Mouse (Mus musculus): ENCODE measurements at regions not wholly inside any gene's neighbourhood (a gene's known extent, or its start where the extent isn't known, plus 50 kb on each side); places are given as distances from the start of the nearest gene placed in this dataset.

DNA sequence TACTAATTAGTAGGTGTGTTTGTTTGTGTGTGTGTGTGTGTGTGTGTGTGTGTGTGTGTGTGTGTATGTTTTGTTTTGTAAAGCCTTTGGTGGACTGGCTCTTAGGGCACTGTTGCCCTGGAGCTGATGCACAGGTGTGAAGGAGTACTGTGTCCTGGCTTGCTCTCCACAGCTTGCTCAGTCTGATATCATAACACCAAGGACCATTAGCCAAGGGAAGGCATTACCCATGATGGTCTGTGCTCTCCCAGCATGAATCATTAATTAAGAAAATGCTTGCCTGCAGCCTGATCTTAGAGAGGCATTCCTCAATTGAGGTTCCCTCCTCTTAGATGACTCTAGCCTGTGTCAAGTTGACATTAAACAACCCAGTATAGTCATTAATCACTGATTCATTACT, 54.7 kb downstream of the Spry2 start:
- DNase-seq = no peak
- intact Hi-C loops (cut with DNase I) = no loop called here

GRCm38 (mm10) chr14:105837533-105837932, 59.1 kb downstream of the Spry2 start:
- no peak for DNase-seq
- intact Hi-C loops (cut with DNase I) = no loop called here

DNA sequence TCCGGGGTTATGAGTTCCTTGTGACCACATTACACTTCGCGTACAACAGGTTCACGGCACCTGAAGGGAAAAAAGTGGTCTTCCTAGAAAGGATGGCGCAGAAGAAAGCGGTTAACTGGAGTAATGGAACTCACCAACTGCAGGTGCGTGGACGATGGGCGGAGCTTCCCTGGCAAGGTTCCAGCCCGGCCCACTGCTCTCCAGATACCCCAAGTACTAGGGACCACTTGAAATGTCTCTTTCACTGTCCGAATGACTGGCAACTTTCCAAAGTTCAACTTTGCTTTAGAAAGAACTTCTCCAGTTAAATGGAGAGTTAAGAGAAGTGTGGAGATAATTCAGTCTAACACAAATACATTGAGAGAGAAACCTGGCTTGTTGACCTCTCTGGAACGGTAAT, 65.9 kb downstream of the Spry2 start:
- intact Hi-C loops (cut with DNase I) = no loop called here
- no peak for DNase-seq

- DNase-seq = no peak
- intact Hi-C loops (cut with DNase I) = no loop called here
Observed at GRCm38 (mm10) chr14:105830301-105830700, 66.3 kb downstream of the Spry2 start.

DNA sequence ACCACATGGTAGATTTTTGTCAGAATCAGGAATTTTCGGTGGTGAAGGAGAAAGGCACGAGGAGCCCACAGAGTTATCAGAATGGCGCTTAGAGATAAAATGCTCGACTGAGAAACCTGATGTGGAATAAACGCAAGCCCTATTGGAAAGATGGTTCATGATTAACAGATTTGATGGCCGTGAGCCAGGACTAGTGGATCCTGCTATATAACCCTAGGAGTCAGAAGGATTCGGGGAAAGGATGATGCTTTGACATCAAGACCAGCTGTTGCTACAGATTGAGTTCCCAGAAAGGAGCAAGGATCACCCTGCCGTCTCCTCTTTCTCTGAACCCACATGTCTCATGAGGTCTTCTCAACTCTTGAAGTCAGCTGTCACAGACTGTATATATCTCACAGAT, 73.5 kb downstream of the Spry2 start:
- intact Hi-C loops (cut with DNase I) = no loop called here
- no peak for DNase-seq

- DNase-seq = no peak
- intact Hi-C loops (cut with DNase I) = no loop called here
Observed at GRCm38 (mm10) chr14:105822653-105823052, 74.0 kb downstream of the Spry2 start.

DNA sequence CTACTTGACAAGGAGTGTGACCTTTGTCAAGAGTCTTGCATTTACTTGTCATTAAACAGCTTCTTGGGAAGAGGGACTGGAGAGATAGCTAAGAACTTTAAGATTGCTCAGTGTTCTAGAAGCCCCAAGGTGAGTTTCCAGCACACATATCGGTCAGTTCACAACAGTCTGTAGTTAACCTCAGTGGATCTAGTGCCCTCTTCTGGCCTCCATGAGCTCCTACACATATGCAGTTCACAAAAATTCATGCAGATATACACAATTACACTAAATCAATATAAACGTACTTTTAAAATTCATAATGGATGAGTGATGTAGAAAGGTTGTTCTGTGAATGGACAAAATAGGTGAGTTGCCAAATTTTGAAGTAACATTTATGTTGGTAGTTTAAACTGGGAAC, 77.1 kb downstream of the Spry2 start:
- DNase-seq = no peak
- intact Hi-C loops (cut with DNase I) = no loop called here

DNA sequence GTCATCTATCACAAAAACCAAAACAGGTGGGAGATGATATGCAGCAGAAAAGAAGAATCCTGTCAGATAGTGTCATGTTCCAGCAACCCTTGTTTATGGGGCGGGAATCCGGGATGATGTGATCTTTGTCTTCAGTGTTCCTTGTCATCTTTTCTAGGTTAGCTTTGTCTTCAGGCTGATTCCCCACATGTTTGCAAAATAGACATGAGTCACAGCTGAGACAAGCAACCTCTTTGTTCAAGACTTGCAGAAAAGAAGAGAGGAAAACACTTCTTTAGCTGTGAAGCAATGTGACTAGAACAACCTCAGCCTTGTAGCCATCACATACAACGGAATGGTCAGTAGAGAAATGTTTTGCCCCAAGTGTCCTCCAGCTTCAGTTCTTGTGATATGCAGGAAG, 77.8 kb downstream of the Spry2 start:
- intact Hi-C loops (cut with DNase I) = no loop called here
- DNase-seq = no peak

GRCm38 (mm10) chr14:105817481-105817880, 79.1 kb downstream of the Spry2 start:
- DNase-seq = no peak
- intact Hi-C loops (cut with DNase I) = no loop called here

GRCm38 (mm10) chr14:105815827-105816226, 80.8 kb downstream of the Spry2 start:
- DNase-seq = no peak
- intact Hi-C loops (cut with DNase I) = no loop called here

GRCm38 (mm10) chr14:105815281-105815680, 81.3 kb downstream of the Spry2 start:
- no peak for DNase-seq
- intact Hi-C loops (cut with DNase I) = no loop called here

- intact Hi-C loops (cut with DNase I) = no loop called here
- DNase-seq = no peak
Observed at GRCm38 (mm10) chr14:105813661-105814060, 83.0 kb downstream of the Spry2 start.

- intact Hi-C loops (cut with DNase I) = no loop called here
- DNase-seq = no peak
Observed at GRCm38 (mm10) chr14:105813097-105813496, 83.5 kb downstream of the Spry2 start.

DNA sequence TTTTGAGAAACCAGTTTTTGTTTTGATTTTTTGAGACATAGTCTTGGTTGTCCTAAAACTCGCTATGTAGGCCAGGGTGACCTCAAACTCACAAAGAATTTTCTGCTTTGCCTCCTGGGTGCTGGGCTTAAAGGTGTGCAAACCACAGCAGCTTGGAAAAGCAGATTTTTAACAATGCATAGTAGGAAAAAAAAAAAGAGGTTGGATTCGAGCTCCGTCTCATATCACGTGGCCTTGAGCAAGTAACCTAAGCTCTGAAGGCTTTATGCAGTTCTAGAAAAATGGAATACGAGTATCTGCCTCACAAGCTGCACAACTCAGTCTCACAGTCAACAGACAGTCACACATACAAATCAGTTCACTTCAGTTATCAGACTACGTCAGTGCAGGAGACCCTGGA, 90.9 kb downstream of the Spry2 start:
- no peak for DNase-seq
- intact Hi-C loops (cut with DNase I) = no loop called here

DNA sequence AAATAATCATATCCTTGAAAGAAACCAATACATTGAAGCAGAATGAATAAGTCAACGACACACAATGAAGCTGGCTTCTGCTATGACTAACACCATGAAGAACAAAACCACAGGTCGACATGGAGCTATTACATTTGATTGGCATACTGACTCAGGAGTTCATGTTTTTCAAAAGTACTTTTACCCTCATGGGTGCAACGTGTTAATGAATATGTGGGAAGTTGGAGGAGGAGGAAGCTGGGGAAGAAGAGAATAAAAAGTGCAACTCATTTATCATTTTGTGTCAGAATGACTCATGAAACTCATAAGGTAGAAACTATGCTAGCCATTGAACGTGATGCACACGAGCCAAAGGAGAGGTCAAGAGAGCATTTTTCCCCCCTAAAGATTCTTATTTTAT, 91.3 kb downstream of the Spry2 start:
- intact Hi-C loops (cut with DNase I) = no loop called here

GRCm38 (mm10) chr14:105804761-105805160, 91.9 kb downstream of the Spry2 start:
- DNase-seq = no peak
- intact Hi-C loops (cut with DNase I) = no loop called here

More for the DNA sequence above, 91.3 kb downstream of the Spry2 start:
- DNase-seq = no peak

DNA sequence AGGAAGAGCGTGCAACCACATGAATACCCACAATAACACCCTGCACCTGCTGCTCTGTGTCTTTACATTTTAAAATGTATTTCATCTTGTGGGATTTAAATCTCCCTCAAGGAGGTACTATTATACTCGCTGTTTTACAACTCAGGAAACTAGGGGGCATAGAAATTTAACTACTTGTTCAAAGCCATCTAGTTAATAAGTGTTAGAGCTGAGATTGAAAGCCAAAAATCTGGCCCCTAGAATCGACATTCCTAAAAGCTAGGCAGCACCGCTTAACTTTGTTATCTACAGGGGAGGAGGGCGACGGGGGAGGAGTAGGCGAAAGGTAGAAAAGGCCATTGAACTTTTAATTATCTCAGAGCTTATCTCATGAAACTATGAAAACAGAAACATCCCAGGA, 93.3 kb downstream of the Spry2 start:
- intact Hi-C loops (cut with DNase I) = no loop called here
- DNase-seq = no peak

DNA sequence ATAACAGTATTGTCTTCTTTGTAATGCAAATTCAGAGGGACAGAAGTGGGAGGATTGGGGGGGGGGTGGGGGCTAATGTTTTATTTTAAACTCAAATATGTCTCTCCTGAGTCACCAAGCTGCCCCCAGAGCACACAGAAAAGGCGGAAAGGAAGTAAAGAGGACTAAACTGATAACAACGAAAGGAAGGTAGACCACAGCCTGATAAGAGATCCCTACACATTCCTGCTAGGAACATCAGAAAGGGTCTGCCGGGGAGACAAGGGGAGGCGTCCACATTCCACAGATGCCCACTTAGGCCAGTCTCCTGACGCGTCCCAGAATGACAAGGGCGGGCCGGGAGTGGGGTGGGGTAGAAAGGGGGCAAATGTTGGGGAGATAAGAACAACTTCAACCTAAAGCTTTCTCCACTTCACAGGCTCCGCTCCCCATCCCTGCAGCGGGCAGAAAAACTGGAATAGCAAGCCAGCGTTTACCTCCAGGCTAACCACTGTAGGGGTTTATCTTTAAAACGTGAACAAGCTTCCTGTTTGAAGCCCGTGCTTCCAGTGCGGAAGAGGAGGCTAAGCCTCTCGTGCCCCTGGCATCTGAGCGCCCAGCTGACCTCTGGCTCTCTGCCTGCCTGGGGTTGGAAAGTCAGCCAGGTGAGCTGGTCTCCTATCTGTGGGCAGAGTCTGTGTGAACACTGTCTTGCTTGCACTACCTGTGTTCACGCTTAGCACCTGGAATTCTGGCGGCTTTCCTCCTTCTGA, 93.9 kb downstream of the Spry2 start:
- intact Hi-C loops (cut with DNase I) = no loop called here
- peak in 1 of 2 experiments; percentile 18 for DNase-seq

DNA sequence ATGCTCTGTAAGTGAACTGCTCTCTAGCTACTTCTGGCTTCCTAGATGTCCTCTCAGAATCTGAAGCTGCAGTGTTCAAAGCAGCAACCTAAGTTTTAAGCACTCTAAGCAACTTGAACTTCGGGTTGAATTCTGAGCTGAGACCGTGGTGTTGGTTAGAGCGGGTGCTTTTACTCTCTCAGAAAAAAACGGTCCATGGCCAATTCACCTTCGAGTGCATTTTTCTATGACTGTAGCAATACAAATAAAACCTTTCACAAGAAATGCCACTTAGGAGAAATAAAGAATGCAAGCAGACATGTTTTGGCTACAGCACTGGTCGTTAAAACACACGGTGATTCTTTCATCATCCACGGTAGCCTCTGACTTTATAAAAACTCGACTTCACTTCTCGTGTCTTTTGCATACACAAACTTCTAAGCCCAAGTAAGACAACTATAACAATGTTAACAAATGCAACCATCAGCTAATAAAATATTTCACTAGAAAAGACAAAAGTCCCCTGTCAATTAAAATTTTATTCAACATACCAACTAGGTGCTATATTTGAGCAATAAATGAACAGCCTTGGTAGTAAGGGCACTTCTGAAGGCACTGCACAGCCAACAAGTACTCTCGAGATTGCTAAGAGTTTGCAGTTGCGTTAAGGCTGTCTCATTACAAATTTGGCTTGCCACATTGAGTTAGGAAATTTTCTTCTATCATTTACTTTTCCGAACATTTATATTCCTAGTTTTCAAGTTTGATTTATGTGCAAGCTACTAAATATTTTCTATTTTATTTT, 96.3 kb downstream of the Spry2 start:
- intact Hi-C loops (cut with DNase I) = no loop called here

GRCm38 (mm10) chr14:105799401-105799861, 97.2 kb downstream of the Spry2 start:
- intact Hi-C loops (cut with DNase I) = no loop called here
- DNase-seq = no peak

More for the DNA sequence above, 96.3 kb downstream of the Spry2 start:
- DNase-seq = no peak

DNA sequence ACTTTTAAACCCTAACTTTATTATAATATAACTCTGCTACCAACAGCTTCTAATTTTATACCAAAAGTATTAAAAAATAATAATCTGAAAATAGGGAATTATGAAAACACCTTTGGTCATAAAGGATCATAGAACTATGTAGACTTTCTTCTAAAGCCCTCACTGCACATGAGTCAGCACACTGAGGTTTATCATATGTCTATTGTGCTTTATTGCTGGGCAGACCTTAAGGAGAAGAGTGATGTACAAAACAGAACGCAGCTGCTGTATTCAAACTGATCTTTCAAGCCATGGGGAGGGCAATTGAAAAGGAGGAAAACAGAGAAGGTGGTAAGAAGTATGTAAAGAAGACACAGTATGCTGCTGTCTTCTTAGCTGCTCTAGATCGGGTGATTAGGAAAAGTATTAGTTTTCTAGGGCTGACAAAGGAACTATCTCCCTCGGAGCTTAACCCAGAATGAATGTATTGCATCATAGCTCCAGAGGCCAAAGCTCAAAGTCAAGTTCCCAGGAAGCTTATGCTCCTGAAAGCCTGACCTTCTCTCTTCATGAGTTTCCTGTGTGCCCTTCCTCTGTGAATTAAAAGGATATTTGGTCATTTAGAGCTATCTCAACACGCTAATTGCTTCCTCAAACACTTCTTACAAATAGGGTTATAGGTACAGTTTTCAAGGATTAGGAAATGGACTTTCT, 103.5 kb downstream of the Spry2 start:
- intact Hi-C loops (cut with DNase I) = no loop called here
- DNase-seq = no peak

Data from heart, postnatal 36 days (tissue).